Mouse (Mus musculus): ENCODE measurements around the gene Rad9b.
A peak's percentile ranks its signal among the peaks of the same experiment; 100 is the strongest.

Gene Rad9b

GRCm38 (mm10) chr5:122311692-122312091 is 42.3 kb downstream of the Rad9b start:
- DNase-seq: peak; percentile 77

- peak; percentile 72 for DNase-seq
Measured at GRCm38 (mm10) chr5:122310699-122311098, 43.3 kb downstream of the Rad9b start.

GRCm38 (mm10) chr5:122306536-122306935 is 47.5 kb downstream of the Rad9b start:
- no peak for DNase-seq

- DNase-seq: no peak
Measured at GRCm38 (mm10) chr5:122305472-122305871, 48.6 kb downstream of the Rad9b start.

GRCm38 (mm10) chr5:122304541-122304940 is 49.5 kb downstream of the Rad9b start:
- DNase-seq: no peak

GRCm38 (mm10) chr5:122303937-122304336 is 50.1 kb downstream of the Rad9b start:
- no peak for DNase-seq

- no peak for DNase-seq
Measured at GRCm38 (mm10) chr5:122302810-122303745, 51.0 kb downstream of the Rad9b start.

- DNase-seq: no peak
Measured at GRCm38 (mm10) chr5:122300071-122300518, 53.9 kb downstream of the Rad9b start.

- DNase-seq: peak; percentile 53
Measured at GRCm38 (mm10) chr5:122295113-122295935, 58.7 kb downstream of the Rad9b start.

- peak; percentile 37 for DNase-seq
Measured at GRCm38 (mm10) chr5:122294219-122294735, 59.8 kb downstream of the Rad9b start.

GRCm38 (mm10) chr5:122293131-122293530 is 60.9 kb downstream of the Rad9b start:
- no peak for DNase-seq

- peak; percentile 39 for DNase-seq
Measured at GRCm38 (mm10) chr5:122291553-122292339, 62.3 kb downstream of the Rad9b start.

GRCm38 (mm10) chr5:122291149-122291548 is 62.9 kb downstream of the Rad9b start:
- DNase-seq: peak; percentile 52

GRCm38 (mm10) chr5:122288147-122288811 is 65.8 kb downstream of the Rad9b start:
- peak; percentile 42 for DNase-seq

GRCm38 (mm10) chr5:122287026-122287425 is 67.0 kb downstream of the Rad9b start:
- no peak for DNase-seq

- DNase-seq: peak; percentile 50
Measured at GRCm38 (mm10) chr5:122286191-122286590, 67.8 kb downstream of the Rad9b start.

- DNase-seq: no peak
Measured at GRCm38 (mm10) chr5:122285767-122286150, 68.3 kb downstream of the Rad9b start.

GRCm38 (mm10) chr5:122285029-122285766 is 68.8 kb downstream of the Rad9b start:
- DNase-seq: peak; percentile 76

GRCm38 (mm10) chr5:122284183-122285028 is 69.6 kb downstream of the Rad9b start, which contains the start of gene Pptc7:
TSS of gene Pptc7 (plus strand) at chr5:122284365.
- peak; percentile 90 for DNase-seq

GRCm38 (mm10) chr5:122283828-122284182 is 70.2 kb downstream of the Rad9b start:
- no peak for DNase-seq
